Mouse (Mus musculus) right cerebral cortex, postnatal 36 days (tissue): ENCODE results near the gene Oxgr1.
"Not testable (repeated sequence)": the region's sequence is repeated elsewhere in the genome, so short reads cannot be mapped to it uniquely, and the experiment has no call there.

Source experiments
- DNase-seq, 2 experiments: peaks; one replicate each; pipeline ENCODE4 v3.0.0; 2022; ENCODE audit warnings: low spot score in 2 of 2, mixed read lengths in 1 of 2

Oxgr1 gene

DNA sequence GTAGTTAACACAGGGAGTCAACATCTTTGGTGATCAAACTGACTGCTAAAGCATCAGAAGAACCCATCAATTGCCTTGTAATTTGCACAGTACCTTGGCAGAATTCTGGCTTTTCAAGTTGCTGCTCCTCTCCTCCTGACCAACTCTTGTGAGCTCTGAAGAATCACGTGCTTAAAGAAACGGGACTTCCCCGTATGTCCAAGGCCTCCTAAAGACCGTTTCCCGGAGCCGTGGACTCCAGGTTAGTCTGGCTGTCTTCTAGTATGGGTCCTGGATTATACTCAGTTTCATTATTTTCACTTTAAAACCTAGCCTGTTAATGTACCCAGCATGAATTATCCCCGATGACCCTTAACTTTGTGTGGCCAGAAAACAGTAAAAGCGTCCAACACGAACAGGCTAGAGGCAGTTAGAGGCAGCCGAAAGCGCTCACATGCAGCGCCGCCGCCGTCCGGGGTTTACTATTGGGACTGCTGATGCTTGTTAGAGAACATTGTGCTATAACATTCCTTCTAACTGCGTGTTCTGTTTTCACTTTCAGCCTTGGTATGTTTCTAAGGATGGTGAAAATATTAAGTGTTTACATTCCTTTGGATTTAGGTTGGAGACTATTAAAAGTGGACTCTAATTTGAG, at the start of gene Oxgr1:
Gene Oxgr1, minus strand, starts transcription at position 249 of the 634 bp plus-strand sequence.
- DNase-seq = no peak

DNA sequence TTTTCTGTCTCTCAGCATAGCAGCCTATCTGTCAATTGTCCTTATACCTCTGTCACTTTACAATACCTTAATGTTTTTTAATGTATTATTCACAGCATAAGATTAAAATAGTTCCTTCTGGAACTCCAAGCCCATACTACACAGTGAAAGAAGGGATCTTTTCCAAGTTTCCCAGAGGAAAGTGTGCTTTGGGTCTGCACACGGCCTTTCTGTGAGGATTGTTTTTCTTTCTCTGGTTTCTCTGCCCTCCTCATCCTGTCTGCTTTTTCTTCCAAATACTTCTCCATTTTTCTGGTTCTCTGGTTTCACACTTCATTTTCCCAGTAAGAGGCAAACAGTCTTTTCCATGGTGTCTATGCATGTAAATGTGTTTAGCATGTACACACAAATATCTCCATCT, 48.2 kb upstream of the Oxgr1 start:
- DNase-seq = no peak

DNA sequence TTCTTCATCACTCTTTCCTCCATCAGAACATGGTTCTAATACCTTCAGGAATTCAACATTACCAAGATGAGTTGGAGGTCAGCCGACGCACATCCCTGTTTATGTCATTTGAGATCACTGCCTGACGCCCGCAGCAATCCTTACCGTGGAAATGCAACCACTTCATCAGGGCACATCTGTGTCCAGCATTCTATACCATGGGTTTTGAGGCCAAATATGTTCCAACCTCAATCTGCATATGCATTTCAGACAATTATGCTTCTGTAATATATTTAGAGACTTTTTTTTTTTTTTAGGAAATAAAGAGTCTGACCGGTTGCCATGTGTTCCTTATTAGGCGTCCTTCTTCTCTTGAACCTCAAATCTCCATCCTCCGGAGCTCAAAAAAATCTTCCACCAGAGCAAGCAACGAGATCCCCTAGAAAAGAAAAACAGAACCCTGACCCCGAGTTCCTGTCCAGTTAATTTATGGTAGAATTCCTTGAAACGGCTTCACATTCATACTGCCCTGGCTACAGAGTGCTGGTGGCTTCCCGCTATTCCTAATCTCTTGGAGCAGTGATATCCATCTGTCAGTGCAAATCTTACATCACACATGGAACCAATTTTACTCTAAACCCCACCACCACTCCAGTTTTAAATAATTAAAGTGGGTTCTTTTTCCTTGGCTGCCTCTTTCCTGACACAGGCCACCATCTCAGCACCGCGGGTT, 47.6 kb upstream of the Oxgr1 start:
- no peak for DNase-seq

DNA sequence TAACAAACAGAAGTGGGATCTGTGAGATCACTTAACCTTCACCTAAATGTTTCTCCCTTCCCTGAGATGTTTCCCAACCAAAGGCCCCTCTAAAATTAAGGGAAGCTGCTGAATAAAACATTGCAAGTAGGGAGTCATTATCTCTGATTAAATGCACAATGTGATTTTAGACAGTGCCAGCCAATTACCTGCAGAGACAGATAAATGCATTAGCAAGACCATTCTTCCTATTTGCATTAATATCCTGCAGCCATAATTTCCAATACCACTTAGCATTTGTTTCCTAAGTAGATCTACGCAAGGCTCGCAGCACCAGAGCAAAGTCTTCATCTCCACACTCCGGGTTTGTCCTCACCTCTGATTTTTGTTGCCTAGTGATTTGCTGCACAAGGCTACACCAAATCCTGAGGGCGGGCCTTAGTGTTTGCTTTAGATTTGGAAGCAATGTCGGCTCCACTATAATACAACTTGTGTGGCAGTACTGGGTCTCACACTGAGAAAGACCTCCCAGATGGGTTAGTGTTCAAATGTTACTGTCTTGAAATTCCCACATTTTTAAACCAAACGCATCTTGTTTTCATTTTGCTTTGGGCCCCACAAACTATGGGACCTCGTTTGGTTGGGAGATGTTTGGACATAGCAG, 46.9 kb upstream of the Oxgr1 start:
- DNase-seq = no peak

DNA sequence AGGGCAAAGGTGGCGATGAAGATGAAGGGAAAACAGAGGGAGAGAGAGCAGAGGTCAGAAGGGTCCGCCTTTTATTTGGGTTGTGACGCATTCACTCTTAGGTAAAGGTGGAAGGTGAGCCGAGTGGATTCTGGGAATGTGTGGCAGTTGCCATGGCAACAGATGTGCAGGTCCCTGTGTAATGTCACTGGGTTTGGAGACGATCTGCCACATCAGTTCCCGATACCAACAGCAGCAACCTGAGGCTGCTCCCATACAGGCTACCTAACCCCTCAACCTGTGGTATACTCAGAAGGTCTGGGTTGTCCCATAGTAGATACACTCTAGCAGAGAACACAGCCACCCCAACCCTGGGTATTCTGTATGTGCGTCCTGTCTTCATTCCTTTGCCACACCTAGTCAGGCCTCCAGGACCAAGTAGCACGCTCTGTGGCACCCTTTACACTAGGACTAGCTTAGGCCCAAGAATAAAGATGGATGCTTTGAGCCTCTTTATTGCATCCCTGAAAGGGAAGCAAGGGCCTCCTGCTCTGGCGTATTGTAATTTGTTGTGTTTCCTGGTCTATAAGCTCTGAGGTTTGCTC, 41.9 kb upstream of the Oxgr1 start:
- DNase-seq = no peak

DNA sequence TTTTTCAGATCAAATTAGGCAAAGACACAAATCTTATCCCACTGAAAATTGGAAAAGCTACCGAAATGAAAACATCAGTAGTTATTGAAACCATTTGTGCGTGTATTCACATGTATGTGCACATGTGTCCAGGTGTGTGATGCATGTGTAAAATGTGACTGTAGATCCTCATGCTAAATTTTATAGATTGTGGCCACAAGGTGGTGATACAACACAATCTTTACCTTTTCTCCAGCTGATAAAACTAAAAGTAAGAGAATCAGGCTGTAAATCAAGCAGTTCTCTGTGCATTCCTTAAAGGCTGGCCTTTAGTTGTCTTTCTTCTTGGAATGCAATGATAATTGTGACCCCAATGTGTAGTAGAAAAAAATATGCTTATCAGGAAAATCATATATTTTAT, 34.0 kb upstream of the Oxgr1 start:
- no peak for DNase-seq

DNA sequence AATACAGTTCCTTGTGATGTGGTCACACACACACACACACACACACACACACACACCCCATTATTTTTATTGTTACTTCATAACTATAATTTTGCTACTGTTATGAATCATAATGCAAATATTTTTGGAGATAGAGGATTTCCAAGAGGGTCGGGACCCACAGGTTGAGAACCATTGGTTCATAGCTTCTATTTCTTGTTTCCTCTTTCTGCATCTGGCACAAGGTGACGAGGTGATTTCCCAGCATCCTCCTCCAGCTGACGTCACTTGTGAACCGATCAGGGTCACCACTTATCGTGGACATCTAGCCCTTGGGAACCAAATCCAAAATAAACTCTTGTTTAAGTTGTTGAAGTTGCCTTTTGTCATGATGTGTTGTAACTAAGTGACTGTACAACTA, 33.5 kb upstream of the Oxgr1 start:
- DNase-seq = no peak

DNA sequence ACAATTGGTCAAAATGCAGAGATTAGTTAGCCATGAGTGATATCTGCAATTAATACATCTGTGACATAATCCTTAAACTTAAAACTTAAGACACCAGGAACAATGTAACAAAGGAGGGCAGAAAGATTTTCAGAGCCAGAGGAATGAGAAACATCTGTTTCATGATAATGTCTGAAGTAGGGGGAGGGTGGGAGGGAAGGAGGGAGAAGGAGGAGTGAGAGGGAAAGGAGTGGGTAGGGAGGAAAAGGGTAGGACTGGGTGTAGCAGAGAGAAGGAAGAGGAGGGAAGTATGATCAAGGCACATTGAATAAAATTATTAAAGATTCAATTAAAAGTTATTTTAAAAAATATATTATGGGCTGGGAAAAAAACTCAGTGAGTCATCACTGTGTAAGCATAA, 32.0 kb upstream of the Oxgr1 start:
- no peak for DNase-seq

DNA sequence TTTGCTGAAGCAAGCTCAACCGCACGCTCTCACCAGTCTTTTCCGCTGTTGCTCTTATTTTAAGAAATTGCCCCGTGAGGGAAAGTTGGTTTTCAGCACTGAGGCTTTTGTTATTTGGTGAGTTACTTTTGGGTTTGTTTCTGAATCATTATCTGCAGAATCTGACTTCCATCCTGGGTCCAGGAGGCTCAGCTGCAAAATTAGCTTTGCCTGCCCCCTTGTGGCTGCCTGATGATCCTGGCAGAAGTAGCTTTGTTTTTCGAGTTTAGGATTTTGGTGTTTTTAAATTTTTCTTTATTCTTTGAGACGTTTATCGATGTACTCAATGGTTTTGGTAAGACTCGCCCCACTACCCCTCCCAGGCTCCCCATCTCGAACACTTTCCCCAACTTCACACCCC, 18.9 kb upstream of the Oxgr1 start:
- DNase-seq = peak; percentile 30 to 45

DNA sequence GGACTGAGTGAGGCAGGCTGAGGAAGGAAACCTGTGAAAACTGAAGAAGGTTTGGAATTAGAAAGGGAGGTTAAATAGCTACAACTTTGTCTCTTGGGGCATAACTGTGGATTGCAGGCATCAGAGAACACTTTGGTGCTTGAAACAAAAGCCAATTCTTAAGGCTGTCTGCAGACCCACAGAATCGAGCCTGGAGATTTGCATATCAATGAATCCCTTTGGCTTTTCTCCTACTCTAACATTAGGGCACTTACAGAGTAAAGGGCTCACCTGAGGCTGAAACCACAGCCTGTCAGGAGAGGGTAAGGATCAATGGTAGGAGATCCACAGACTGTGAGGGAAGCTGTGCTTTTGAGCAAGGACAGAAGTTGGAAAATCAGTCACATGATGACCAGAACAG, 8.8 kb downstream of the Oxgr1 start:
- no peak for DNase-seq

DNA sequence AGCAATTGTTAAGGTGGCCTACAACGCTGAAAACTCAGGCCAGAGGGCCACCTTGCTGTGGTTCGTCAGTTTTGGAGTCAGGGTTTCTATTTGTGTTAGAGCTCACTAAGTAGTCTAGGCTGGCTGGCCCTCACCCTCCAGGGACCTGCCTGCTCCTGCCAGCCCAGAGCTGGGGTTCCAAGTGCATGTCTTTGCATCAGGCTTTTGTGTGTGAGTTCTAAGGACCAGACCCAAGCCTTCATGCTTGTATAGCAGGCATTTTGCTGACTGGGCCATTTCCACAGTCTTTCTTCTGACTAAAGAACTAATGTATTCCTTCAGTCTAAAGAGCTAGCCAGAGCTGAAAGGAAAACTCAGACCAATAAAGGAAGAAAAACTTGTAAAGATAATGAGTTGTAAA, 22.3 kb downstream of the Oxgr1 start:
- DNase-seq = no peak

DNA sequence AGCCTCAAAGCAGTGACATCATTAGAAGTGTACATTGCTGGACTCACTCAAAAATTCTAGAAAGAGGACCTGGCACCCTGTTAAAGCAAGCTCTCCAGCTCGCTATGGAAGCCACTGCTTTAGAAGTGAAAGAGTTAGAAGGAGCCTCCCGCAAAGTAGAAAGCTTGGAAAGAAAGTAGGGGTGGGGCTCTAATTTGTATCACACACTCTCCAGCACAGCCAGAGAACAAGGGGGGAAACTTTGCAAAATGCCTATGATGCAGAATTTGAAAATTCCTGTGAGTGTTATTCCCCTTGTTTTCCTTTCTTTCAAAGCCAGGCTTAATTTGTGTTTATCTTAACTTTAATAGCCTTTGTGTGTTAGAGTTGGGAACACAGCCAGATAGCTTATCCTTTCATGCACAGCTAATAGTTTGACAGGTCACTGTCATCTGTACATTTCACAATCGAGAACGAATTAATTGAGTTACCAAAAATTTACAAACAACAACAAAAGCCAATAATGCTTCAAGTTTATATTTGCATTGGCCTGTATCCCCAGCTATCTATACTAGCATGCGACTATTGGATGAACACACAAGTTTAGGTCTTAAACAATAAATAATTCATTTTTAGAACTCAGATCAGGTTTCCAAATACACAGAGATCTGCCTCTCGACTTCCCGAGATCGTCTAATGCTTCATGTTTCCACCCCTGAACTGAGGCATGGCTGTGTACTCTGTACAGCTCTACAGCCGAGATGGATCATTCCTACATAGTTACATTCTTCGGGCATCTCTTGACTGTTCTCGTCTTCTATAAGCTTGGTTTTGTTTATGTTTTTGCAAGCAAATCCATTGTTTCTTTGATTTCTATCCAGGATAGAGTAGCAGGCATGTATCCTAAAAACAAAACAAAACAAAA, 32.0 kb downstream of the Oxgr1 start:
- no peak for DNase-seq

DNA sequence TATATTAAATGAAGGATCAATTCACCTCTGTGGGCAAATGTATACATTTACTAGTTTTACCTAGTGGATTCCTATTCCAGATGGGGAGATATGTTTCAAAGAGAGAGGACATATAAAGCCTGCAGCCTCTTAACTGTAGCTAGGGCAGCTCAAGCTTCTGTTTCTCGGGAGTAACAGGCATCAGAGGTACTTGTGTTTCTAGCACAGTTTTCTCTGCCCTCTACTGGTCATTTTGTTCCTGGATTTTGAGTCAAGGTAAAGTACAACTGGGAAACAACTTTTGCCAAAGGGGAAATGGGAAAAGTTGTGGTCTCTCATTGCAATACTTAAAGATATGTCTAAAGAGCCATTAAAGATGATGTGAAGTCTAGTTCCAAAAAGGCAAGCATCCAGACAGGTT, 37.1 kb downstream of the Oxgr1 start:
- DNase-seq = no peak

DNA sequence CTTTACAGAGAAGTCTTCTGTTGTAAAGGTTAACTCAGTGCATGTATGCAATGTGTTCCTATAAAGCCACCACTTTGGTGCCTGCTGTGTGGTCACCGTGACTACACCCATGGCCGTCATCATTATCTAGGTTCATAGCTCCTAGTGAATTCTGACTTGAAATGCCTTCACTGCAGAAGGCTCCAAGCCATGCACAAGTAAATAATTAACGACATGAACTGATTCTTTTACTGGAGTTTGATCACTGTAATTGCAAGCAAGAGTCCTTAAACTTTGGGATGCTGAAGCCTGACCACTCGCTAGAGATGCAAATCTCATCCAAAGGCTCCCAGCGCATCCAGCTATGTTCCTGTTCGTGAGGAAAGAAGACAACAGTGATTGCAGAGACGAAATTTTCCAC, 38.6 kb downstream of the Oxgr1 start:
- no peak for DNase-seq

DNA sequence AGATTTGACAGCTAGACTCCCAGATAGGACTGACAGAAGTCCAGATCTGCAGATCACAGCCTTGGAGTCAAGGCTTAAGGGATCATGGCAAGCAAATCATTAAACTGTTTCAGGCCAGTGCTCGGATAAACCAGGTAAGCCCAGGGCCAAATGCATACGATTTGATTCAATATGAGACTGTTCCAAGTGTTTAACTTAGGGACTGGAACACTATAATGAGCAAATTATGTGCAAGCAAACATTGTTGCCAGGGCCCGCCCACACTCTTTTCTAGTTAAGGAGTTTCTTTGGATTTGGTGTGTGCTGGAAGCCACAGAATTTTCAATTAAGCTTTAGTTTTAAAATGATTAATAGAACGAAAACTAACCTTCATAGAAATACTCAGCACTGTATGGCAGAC, 39.6 kb downstream of the Oxgr1 start:
- no peak for DNase-seq

DNA sequence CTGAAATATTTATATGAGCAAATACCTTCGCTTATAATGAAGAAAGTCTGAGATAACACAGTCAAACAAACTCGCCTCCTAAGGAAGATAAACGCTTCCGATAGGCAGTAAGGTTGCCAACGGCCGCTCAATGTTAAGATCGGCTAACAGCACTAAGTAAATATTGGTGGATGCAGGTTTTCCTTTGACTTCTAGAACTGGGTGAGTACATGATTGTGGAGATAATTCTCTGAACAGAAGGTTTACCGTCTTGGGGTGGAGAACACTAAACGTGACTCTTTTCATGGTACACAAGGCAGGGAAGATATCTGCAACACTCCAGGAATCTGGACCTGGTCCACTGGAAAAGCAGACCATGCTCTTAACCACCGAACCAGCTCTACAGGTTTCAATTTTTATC, 52.6 kb downstream of the Oxgr1 start:
- no peak for DNase-seq

DNA sequence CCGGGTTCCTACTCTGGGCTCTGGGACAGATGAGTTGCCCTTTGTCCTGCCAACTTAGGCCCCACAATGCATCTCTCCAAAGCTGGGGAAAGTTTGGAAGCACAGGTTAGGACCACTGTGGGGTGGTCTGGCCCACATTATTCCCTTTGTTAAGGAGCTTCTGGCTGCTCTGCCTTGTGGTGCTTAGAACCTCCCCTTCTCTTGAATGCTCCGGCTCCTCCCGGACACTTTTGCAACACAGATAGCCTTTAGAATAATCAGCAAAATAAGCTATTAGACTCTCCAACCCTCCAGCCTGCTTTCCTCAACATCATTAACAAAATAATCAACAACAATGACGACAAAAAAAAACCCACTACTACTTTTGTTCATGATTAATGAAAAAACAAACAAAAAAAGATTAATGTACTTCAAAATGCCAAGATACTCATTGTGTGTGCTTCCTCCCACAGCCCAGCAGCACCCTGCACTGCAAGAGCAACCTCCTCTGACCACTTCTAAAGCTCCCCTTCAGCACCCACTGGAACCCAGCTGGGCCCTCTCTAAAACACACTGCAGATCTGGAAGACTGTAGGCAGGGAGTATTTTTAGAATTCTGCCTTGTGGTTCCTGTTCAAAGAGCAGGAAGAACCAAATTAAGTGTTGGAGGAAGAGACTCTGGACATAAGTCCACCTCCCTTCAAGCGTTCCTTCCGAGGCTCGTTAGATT, 53.1 kb downstream of the Oxgr1 start:
- no peak for DNase-seq

DNA sequence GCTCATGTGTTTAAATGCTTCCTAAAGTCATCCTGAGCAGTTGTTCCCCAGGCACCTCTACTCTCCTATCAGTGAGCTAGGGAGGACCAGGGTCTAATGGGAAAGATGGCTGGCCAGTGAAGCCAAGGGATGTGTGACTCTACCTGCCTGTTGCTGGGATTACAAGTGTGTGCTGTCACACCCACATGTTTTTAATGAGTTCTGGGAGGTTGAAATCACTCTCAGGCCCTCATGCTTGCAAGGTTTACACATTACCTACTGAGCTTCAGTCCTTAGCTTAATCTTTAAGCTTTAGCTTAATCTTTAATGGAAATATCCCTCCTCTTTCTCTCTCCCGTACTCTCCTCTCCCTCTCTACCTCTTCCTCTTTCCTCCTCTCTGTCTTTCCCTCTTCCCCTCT, 55.0 kb downstream of the Oxgr1 start:
- DNase-seq = no peak

DNA sequence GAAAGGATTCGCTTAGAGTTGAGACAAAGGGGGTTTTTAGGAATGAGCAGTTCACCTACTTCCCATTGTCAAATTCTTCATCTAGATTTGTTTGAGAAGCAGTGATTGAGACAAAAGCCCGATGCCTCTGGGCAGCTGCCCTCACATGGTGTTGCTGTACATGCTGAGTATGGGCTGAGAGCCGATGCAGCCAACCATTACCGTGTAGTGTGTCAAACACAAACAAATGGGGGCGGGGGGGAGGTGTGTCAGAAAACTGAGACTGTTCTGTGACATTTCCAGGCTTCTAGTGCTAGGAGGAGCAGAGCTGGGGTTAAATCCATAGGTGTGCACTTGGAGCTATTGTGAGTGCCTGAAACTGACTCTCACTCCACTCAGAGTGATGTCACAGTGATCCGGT, 55.5 kb downstream of the Oxgr1 start:
- DNase-seq = no peak

DNA sequence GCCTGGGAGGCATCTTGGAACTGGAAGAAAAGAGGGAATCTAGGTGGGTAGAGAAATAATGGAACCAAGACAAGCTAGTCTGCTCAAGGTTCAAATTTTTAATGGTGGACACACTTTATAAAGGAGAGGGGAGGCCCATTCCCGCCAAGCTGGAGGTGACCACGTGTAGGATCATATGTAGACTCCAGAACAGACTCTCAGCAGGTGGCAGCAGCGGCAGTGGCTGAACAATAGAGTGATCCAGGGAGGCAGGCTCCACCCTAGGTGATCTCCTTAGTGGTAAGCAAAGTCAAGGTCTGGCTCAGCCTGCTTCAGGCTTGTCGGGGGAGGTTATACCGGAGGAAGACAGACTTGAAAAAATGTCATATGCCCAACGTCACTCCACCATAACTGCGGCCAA, 55.9 kb downstream of the Oxgr1 start:
- not testable (repeated sequence) for DNase-seq

DNA sequence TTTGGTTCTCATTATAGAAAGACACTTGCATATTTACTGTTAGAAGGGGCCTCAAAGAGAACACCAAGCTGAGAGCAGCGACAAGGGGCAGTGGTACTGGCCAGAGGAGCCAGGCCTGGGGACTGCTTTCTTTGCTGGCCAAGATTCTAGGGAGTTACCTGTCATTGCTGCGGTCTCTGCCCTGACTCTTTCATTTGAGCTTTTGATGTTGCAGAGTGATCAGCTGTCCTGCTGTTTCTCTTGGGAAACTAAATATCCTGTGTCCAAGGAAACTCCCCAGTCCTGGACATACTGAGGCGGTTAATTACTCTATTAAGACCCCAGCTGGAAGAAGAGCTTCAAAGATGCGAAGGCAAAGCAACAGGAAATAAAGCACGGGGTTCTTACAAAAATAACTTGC, 60.9 kb downstream of the Oxgr1 start:
- no peak for DNase-seq
